Mouse (Mus musculus) heart, adult 18-20 months (tissue): ENCODE measurements around the gene Phf12. TPM values are rescaled to one million over a fixed set of nuclear protein-coding genes. Genes with fewer than 3 reads are reported as not detected.
"Not testable (repeated sequence)": the region's sequence is repeated elsewhere in the genome, so short reads cannot be mapped to it uniquely, and the experiment has no call there.

Experiments used
- DNase-seq, 2 experiments: peaks; one replicate each; pipeline ENCODE4 v3.0.0; 2021 to 2022; ENCODE audit warnings: mixed read lengths in 1 of 2
- total RNA-seq, 2 experiments: library from RNA; stranded (reverse); gene quantifications; 2 replicates each; pipeline ENCODE4 v1.2.3; 2021

The Phf12 gene
- total RNA-seq, 2 experiments from 2014 or later: 21.7 to 21.9 TPM

DNA sequence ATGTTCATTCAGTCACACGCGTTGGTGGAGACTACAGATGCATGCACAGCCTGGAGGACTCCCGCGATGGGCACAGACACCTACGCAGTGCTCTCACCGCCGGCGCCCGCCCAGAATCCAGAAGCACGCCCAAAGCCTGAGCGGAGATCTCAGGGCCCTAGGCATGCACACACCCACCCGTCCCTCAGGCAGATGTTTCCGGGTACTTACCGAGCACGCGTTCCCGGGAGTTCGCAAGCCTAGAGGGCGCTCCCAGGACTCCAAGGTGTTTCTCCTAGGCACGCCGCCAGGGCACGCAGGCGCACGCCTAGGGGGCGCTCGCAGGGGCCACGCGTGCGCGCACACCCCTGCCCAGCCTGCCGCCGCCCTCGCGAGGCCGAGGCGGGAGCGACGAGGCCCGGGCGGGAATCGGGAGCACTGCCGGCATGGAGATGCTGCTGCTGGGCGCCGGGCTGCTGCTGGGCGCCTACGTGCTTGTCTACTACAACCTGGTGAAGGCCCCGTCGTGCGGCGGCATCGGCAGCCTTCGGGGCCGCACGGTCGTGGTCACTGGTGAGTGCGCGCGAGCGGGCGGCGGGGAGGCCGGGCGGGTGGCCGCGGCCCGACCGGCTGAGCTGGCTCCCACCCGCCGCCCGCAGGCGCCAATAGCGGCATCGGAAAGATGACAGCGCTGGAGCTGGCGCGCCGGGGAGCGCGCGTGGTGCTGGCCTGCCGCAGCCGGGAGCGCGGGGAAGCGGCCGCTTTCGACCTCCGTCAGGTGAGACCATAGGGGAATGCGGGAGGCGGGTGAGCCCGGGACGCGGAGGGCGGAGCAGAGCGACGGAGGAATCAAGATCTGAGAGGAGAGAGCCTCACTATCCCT lies 49.6 kb downstream of the Phf12 start, which contains the start of gene Dhrs13:
Dhrs13 (plus strand) TSS at position 334 of the 862 bp plus-strand sequence.
- peak; percentile 95 to 96 for DNase-seq

DNA sequence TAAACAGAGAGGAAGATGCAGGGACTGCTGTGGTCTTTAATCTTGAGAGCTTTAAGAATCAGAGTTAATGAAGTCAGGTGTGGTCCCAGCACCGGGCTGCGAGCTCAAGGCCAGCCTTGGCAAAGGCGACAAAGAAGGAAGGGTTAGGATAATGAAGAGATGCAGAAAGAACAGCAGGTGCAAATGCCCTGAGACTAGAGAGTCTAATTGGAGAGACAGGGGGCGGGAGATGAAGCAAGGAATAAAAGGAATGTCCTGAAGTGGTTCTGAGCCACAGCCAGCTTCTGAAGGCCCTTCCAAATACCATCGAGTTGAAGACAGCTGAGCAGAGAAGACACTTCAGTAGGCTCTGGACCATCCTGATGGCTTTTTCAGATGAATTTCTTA lies 50.2 kb downstream of the Phf12 start:
- DNase-seq: no peak

DNA sequence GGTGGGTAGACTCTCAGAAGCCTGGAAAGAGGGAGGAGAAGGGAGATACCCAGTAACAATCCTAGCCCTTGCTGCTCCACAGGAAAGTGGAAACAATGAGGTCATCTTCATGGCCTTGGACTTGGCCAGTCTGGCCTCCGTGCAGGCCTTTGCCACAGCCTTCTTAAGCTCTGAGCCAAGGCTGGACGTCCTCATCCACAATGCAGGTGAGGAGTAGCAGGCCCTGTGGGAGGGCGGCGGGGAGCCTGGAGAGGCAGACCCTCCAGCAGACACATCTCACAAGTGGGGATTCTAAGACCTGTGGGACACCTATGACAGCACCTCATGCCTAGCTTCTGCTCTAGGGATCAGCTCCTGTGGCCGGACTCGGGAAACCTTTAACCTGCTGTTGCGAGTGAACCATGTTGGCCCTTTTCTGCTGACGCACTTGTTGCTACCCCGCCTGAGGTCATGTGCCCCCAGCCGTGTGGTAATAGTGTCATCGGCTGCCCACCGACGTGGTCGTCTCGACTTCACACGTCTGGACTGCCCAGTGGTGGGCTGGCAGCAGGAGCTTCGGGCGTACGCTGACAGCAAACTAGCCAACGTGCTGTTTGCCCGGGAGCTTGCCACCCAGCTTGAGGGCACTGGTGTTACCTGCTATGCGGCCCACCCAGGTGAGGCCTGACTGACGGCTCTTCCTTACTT lies 51.5 kb downstream of the Phf12 start:
- DNase-seq: no peak

DNA sequence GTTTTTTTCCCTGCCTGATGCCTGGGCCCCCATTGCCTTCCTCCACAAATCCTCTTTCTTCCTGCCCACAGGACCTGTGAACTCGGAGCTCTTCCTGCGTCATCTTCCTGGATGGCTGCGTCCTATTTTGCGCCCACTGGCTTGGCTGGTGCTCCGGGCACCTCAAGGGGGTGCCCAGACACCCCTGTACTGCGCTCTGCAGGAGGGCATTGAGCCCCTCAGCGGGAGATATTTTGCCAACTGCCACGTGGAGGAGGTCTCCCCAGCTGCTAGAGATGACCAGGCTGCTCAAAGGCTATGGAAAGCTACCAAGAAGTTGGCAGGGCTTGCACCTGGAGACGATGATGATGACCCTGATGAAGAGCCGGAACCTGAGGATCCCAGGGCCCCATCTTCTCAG lies 54.2 kb downstream of the Phf12 start:
- DNase-seq: no peak

DNA sequence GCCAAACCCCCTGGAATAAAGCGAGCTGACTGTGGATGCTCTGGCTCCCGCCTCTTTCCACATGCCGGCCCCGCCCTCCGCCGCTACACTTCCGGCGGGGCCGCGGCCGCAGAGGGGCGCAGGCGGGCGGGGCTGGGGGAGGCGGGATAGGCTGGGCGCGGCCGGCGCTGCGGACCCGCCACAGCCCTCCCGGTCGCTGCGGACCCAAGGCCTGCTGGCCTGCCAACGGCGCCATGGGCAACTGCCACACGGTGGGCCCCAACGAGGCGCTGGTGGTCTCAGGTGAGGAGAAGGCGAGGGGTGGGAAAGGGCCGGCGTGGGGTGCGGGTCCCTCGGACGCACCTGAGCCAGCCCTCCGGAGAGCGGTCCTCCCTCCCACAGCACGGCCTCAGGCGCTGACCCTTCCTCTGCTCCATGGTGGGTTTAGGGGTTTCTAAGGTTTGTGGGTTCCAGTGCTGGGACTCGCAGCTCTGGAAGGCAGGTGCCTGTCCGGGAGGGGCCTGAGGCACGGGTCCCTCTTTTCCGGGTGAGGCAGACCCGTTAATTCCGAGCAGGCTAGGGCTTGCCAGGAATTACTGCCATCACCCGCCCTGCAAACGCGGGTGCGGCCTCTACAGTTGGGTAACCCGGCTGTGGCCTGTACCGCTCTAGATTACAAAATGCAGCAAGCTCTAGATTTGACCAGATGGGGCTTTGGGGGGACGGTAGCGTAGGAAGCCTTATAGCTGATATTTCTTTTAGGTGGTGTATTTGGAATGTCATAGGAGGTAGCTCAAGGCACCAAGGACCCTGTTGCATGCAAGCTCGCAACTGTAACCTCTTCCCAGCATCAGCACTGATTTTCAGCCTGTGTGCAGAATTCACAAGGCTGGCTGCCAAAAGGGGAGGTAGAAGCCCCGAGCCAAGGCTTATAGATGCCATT lies 55.5 kb downstream of the Phf12 start, which contains the start of gene Flot2:
Flot2 (plus strand) TSS at position 101 of the 922 bp plus-strand sequence.
- peak; percentile 65 to 70 for DNase-seq

DNA sequence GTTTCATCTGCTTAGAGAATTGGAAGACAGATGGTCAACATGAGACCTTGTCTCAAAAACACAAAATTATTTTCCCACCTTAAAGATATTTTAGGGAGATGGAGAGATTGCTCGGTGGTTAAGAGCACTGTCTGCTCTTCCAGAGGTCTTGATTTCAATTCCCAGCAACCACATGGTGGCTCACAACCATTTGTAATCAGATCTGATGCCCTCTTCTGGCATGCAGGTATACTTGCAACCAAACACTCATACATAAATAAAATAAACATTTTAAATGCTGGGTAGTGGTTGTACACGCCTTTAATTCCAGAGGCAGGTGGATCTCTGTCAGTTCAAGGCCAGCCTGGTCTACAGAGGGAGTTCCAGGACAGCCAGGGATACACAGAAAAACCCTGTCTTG lies 58.3 kb downstream of the Phf12 start:
- no peak for DNase-seq

DNA sequence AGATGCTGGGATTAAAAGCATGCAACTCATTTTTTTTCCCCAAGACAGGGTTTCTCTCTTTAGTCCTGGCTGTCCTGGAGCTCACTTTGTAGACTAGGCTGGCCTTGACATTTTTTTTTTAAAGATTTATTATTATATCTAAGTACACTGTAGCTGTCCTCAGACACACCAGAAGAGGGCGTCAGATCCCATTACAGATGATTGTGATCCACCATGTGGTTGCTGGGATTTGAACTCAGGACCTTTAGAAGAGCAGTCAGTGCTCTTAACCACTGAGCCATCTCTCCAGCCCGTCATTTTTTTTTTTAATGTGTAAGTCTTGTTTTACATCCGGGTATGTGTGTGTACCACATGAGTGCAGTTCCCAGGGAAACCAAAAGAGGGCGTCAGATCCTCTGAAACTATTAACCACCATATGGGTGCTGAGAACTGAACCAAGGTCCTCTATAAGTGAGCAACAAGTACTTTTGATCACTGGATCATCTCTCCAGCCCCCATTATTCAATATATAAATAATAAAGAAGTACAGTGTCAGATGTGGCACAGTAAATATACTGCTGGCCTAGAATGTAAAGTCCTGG lies 59.8 kb downstream of the Phf12 start:
- DNase-seq: not testable (repeated sequence)

DNA sequence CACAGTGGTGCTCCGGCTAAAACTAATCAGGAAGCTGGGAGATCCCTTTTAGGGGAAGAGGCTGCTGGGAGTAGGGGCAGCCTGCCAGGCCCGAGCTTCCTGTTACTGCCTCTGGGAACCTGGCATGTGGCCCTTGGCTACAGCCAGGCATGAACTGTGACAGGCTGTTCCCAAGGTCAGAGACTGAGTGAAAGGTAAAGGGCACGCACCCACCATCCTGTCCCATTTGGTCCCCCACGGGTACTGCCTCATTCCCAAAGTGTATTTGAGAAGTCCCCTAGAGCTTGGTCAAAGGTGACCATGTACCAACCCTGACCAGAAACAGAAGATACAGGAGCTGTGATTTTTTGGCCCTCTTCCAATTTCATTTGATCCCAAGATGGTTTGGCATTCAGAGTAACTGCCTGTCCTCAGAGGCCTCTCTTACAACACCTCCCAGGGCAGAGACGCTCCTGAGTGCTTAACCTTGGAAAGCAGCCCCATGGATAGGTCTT lies 62.3 kb downstream of the Phf12 start:
- DNase-seq: peak; percentile 89 to 94

DNA sequence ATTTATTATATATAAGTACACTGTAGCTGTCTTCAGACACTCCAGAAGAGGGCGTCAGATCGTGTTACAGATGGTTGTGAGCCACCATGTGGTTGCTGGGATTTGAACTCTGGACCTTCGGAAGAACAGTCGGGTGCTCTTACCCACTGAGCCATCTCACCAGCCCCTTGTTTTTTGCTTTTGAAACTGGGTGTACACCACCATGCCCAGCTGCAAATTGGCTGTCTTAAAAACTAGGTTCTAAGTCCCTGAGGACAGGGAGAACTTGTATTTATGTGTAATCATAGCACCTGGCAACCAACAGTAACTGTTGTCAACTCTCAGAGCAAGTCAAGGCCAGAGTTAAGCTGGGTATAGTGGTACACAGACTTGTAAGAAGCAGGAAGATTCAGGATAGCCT lies 66.1 kb downstream of the Phf12 start:
- not testable (repeated sequence) for DNase-seq

DNA sequence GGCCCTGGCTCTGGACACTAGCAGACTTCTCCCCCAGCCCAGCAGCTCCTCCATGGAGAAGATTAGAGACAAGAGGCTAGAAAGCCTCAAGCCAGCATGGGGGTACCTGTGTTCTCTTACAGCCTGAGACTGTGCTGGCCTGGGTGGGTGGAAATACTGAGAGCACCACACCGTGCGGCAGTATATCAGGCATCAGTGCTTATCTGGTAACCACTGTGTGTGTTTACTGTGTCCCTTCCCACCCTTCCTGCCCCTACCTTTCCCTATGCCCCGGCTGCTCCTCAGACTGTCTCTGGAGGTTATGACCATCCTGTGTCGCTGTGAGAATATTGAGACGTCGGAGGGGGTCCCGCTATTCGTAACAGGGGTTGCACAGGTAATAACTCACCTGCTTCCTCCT lies 70.5 kb downstream of the Phf12 start:
- no peak for DNase-seq

DNA sequence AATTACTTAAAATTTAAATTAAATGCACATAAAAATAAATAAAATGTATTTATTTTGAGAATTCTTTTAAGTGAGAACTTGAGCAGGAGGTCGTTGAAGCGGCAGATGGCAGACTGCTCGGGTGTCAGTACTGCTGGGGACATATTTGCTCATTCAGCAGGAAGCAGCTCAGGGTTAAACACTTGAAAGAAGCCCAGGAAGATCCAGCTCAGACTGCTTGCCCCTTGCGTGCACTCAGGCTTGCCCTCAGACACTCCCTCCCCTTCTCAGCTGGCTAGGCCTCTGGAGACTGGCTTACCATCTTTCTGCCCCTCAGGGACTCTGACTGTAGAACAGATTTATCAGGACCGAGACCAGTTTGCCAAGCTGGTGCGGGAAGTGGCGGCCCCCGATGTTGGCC lies 74.4 kb downstream of the Phf12 start:
- DNase-seq: no peak

DNA sequence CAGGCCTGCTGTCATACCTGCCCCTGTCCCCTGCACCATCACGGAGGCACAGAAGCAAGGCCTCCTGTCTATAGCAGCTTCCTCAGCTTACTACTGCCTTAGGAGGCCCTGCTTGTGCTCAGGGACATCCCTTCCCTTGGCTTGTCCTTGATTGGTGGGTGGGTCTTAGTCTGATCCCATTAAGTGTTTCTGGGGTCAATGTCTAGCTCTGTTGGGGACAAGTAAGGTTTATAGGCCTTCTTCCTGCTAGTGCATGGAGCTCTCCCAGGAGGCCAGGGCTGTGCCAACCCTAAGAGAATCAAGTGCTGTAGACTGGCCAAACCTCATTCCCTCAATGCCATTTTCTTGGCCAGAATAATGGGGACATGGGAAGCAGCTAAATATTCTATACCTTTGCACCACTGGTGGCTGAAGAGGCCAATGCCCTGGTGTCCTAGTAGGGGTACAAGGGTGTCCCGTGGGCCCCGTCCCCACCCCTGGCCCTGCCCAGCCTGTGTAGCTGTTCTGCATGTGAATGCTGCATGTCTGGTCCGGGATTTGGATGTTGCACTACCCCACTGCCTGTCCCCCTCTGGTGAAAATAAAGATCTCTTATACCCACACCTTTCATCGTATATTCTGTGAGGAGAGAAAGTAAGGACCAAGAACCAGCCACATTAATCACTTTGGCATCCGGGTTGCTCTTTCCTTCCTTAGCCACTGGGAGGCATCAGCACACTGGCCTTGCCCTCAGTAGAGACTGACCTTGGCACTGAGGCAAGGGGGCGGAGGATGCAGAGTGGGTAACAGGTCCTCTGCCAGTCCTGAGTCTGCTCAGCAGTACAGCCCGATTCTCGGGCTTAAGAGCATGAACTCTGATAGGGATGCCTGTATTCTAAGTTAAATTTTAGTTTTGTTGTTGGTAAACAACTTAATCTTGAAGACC lies 77.5 kb downstream of the Phf12 start:
- DNase-seq: peak; percentile 79 to 87

DNA sequence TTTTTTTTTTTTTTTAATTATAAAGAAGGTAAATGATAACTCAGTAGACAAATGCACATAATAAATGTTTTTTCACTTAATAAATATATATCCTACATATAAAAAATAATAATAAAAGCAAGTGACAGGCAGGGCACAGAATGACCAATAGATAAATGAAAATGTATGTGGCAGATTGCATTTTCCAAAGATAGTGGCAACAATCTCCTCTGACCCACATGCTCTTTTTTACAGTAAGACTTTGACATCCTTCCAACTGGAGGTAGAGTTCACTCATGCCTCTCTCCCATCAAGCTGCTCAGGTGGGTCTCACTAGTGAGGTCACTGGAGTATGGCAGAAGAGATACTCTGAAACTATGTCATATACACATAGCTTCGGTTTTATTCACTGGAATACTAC lies 80.0 kb downstream of the Phf12 start:
- no peak for DNase-seq

DNA sequence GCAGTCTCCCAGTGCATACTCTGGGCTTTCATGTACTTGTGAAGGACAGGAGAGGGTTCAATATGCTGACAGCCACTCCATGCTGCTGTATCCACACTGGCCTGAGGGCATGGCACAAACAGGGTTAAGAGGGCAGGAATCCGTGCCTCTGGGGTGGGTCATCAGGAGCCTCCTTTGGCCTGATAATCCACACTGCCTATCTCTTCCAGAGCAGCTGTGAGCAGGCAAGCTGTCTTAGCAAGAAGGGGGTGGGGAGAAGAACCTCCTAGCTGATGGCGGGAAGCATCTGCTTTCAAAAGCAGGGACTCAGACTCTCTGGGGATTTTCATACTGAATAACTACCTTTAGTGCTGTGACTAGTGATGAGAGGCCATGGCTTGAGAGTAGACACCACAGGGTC lies 83.4 kb downstream of the Phf12 start:
- DNase-seq: no peak

DNA sequence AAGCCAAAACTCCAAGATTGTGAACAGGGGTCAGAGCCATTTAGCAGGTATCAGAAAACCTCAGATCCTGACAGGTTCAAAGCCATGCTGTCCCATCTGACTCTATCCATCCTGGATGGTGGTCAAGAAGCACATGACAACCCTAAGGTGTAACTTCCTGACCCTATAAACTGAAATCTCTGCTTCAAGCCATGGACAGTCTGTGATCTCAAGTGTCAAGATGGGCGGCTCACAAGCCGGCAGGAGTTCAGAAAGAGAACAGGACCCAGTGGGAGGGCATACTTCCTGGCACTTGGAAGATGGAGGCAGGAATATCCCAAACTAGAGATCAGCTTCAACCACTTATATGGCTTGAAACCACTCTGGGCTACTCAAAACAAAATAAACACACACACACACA lies 84.1 kb downstream of the Phf12 start:
- DNase-seq: no peak

DNA sequence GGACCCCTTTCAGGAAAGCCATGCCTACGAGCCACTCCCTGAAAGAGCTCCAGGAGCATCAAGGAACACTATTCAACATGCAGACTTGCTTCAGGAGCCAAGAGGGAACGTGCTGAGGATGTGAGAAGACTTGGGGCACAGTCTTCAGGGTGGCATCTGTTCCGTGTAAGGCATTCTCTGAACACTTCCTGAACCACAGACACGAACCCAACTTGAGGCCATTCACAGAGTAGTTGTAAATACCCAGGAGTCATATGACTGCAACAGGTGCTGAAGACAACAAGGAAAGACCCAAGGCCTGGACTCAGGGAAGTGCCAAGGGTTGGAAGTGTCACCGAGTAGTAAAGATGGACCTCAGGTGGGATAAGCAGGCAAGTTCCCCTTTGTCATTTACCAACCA lies 85.0 kb downstream of the Phf12 start:
- no peak for DNase-seq

DNA sequence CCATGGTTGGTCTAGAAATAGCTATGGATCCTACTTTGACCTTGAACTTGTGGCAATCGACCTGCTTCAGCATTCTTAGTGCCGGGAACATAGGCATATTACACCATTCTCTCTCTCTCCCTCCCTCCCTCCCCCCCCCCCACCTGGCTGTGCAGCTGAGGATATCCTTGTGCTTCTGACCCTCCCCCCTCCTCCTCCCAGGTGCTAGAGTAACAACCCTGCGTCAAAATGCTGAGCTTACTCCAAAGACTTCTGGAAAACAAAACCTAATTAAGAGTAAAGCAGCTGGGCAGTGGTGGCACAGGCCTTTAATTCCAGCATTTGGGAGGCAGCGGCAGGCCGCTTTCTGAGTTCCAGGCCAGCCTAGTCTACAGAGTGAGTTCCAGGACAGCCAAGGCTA lies 86.6 kb downstream of the Phf12 start:
- DNase-seq: no peak

DNA sequence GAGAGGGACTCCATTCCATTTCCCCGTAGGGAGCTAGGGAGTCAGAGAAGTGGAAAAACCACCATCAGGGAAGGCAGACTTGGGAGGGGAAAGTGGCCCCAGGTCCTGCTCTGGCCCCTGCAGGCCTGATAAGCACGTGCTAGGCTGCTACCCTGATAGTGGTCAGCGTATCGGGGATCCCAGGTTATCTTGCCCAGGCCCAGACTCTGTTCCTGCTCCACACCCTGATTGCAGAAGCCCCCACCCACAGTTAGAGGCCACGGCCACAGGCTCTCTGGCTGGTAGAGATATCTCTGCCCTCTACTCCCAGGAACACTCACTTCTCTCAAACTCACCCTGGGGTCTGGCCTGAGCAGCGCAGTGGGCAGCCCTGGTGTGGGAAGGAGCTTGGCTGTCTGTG lies 87.1 kb downstream of the Phf12 start:
- DNase-seq: no peak

DNA sequence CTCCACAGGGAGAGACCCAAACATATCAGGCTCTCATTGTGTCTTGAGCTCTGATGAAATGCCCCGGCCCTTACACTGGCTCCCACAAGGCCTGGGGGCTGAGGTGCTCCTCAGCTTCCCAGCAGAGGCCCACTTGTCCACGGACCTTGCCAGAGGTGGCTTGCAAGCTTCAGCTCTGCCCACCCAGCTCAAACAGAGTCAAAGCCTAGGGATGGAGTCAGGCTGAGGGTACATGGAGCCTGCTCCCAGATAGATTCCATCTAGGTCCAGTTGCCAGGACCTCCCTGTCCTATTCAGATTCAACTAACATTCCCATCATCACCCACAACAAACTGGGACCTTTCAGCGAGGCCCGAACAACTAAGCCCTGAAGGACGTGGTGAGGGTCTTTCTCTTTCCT lies 89.4 kb downstream of the Phf12 start:
- DNase-seq: no peak

DNA sequence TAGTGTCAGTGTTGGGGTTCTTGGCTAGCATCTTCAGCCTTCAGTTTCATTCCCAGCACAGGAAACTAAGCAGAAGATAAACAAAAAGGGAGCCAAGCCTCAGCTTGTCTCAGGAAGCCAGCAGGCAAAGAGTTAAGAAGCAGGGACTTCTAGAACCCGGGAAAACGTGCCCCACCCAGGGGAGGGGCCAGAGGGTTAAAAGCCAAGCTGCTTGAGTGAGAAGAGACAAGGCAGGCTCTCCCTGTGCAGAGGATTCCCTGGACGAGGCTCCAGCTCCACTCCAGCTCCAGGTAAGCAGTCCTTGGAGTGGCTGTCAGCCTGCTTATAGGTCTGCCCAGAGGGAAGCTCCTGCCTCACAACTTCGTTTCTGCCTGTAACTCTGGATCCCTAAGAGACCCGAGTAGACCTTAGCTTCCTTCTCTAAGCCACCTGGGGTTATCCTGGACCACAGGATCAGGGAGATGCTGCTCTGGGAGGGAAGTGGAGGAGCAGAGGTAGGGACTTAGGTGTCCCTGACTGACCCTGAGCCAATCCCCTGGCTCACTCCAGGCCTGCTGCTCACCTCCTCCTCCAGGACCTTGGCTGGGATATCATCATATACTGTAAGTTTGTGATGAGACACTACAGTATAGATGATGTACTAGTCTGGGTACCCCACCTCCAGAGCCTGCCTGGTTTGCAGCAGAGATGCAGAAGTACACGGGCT lies 90.0 kb downstream of the Phf12 start:
- DNase-seq: no peak
